Mouse (Mus musculus) heart, adult 2 months (tissue): ENCODE results near the gene Apoe. TPM values are rescaled to one million over a fixed set of nuclear protein-coding genes. Genes with fewer than 3 reads are reported as not detected.

Experiments used
- DNase-seq, 2 experiments: peaks; one replicate each; pipeline ENCODE4 v3.0.0; 2021
- H3K27ac ChIP-seq: fragments of 200-600 bp; 2 replicates; pipeline ENCODE4 v1.8.1; 2022
- H3K27me3 ChIP-seq: fragments of 200-500 bp; 2 replicates; pipeline ENCODE4 v1.6.1; 2012; ENCODE audit warnings: mild to moderate bottlenecking, low read length, inconsistent platforms, mixed read lengths; ENCODE audit not compliant: control insufficient read depth, insufficient read depth
- H3K36me3 ChIP-seq: fragments of 200-500 bp; 2 replicates; pipeline ENCODE4 v1.6.1; 2012; ENCODE audit warnings: low read length, inconsistent platforms; ENCODE audit not compliant: control insufficient read depth, insufficient read depth
- H3K4me1 ChIP-seq: fragments of 200-500 bp; 2 replicates; pipeline ENCODE4 v1.6.1; 2011; ENCODE audit warnings: low read length; ENCODE audit not compliant: control insufficient read depth, insufficient read depth
- H3K4me3 ChIP-seq: fragments of 200-600 bp; 2 replicates; pipeline ENCODE4 v1.8.1; 2022
- H3K79me2 ChIP-seq: fragments of 200-500 bp; replicated peaks from 2 replicates; pipeline ENCODE4 v1.6.1; 2012; ENCODE audit warnings: mild to moderate bottlenecking, inconsistent platforms, low read length, moderate library complexity, mixed read lengths; ENCODE audit not compliant: control insufficient read depth, insufficient read depth
- H3K9ac ChIP-seq: fragments of 200-500 bp; 2 replicates; pipeline ENCODE4 v1.6.1; 2012; ENCODE audit warnings: low read depth, mild to moderate bottlenecking, control low read depth, inconsistent platforms, low read length, mixed read lengths
- CTCF ChIP-seq: fragments of 200-600 bp; IDR thresholded peaks from 2 replicates; pipeline ENCODE4 v1.8.1; 2022; ENCODE audit warnings: antibody characterized with exemption, mild to moderate bottlenecking, moderate library complexity
- EP300 ChIP-seq: fragments of 200-500 bp; IDR thresholded peaks from 2 replicates; pipeline ENCODE4 v1.6.1; 2011; ENCODE audit warnings: low read depth, low read length, control low read depth; ENCODE audit not compliant: insufficient read depth
- POLR2A ChIP-seq: fragments of 200-500 bp; IDR thresholded peaks from 2 replicates; pipeline ENCODE4 v1.6.1; 2011; ENCODE audit warnings: mild to moderate bottlenecking, low read depth, low read length, control low read depth; ENCODE audit not compliant: insufficient read depth
- WGBS: fragments of 180-500 bp; shearing (Covaris S2); methylation state at CpG from one replicate; pipeline ENCODE4 v1.1.7; 2018; 5-methylcytosine and 5-hydroxymethylcytosine counted together
- intact Hi-C: fragments of 180-260 bp; cut with DNase I; formaldehyde crosslinking; loops from one replicate; pipeline ENCODE4 v1.15.1; 2025
- polyA plus RNA-seq: library from polyadenylated mRNA; depleted of rRNA; stranded (reverse); fragments of >200 nt; gene quantifications from 2 replicates; pipeline ENCODE4 v1.2.3, GENCODE M21; 2012
- total RNA-seq, 2 experiments: library from RNA; stranded (reverse); gene quantifications; 2 replicates each; pipeline ENCODE4 v1.2.3; 2021

The Apoe gene
- total and polyA plus RNA-seq, 3 experiments: 278 to 519 (median 293) TPM

DNA sequence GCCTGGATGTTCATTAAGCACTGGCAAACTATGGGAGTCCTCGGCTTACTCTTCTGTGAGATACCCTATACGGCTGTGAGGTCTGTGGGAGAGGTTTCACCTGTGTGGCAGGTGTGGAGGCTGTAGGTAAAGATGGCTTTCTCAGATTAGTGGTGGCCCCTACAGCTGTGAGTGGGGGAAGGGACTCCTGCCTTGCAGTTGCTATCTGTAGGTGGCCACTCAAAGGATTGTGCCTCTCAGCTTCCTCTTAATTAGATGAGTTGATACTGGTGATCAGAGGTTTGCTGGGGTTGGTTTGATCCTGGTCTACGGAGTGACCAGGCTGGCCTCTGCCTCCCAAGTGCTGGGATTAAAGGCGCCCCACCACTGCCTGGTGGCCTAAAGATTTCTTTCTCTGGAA lies 5.5 kb upstream of the Apoe start:
- Histone ChIP-seq H3K9ac (no peak overlapping the region), H3K36me3 (no peaks in the 10 kb centered on the region; the same call in 1 of the 2 replicates), H3K4me3 (no peak overlapping the region), H3K4me1 (peaks cover 13% of the 10 kb centered on the region), H3K27ac (no peak overlapping the region), H3K79me2 (no peaks in the 10 kb centered on the region), H3K27me3 (no peaks in the 10 kb centered on the region)
- DNase-seq: no peak
- intact Hi-C loops: loop anchor here (5.0 to 10.0 kb wide), 2 partner anchors 110 to 302 kb away; partner anchors contain the start of genes Ckm and Klc3
- no peak for TF ChIP-seq CTCF
- no peak for TF ChIP-seq POLR2A
- TF ChIP-seq EP300: no peak
- 91% methylated on average over 4 of the region's 4 CpGs for WGBS

DNA sequence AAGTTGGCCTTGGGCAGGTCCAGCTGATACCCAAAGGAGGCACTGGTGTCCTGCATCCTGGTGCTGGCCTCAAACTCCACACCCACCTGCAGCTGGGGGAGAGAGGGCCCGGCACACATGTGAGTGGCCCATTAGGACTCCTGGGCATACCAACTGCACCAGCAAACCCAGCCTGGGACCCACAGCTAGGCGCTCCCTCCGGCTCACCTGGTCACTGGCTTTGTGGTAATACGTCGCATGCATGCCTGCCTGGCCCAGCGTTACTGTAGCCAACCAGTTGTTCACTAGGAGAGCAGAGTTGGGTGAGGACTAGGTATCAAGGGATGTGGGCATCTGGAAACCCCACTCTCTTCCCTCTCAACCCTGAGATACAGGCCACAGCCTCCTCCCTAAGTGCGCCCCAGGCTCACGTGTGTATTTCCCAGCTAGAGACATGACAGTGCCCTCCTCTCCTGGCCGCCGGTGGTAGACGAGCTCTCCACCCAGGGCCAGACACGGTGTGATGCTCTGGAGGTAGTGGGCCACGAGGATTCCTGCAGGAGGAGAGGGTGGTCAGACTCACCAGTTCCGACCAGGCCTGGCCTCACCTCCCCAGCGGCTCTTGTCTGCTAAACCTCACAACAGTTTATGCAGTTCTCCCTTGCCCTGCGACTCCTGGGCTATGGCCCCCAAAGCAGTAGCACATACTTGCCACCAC lies 4.0 kb upstream of the Apoe start:
- TF ChIP-seq EP300 (no peak), POLR2A (no peak), CTCF (no peak)
- no peak overlapping the region for H3K9ac ChIP-seq
- peaks cover 15% of the 10 kb centered on the region for H3K4me1 ChIP-seq
- H3K36me3 ChIP-seq: no peaks in the 10 kb centered on the region; the same call in 1 of the 2 replicates
- WGBS: 94% methylated on average over 16 of the region's 16 CpGs
- H3K79me2 ChIP-seq: no peaks in the 10 kb centered on the region
- DNase-seq: no peak
- no peak overlapping the region for H3K27ac ChIP-seq
- intact Hi-C loops: loop anchor here (5.0 to 10.0 kb wide), 2 partner anchors 108 to 301 kb away; partner anchors contain the start of genes Ckm and Klc3
- no peaks in the 10 kb centered on the region for H3K27me3 ChIP-seq
- H3K4me3 ChIP-seq: no peak overlapping the region

DNA sequence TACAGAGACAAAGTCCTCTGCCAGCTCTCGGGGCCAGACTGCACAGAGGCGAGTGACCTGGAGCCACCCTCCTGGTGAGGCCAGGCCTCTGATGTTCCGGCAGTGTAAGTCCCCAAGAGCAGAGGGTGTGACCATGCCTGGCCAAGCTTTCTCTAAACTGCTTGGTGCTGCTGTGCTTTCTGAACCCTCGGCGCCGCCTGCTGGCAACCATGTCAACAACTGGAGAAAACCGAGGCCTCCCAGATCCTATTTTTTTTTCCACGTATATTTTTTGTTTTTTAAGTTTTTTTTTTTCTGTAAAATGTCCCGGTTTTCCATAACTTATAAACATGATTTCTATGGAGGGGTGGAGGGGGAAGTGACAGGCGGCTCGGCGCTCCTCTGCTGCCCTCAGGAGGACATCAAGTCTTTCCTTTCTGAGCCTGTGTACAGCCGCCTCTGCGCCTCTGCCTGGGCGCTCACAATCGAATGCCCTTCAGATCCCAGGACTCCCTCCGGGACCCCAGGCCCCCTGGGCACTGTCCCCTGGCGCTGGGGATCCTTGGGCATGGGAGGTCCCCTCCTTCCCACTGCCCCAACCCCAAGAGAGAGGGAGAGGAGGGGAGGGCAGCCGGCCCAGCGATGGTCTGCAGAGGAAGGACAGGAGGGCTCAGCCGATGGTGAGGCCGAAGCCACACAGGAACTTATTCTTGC lies 2.2 kb upstream of the Apoe start:
- Histone ChIP-seq H3K79me2 (no peaks in the 10 kb centered on the region), H3K36me3 (no peaks in the 10 kb centered on the region; the same call in 1 of the 2 replicates), H3K27ac (peak overlapping the region; percentile 84), H3K4me3 (0 out of 2 replicates have a peak overlapping the region, but pooled peaks have one; percentile 1), H3K27me3 (no peaks in the 10 kb centered on the region), H3K9ac (peak overlapping the region; percentile 66), H3K4me1 (peaks cover 15% of the 10 kb centered on the region)
- TF ChIP-seq POLR2A (no peak; the same call in none of the 2 replicates), EP300 (peak; percentile 80), CTCF (peak; percentile 82)
- intact Hi-C loops: loop anchor here (1.0 to 10.0 kb wide), 3 partner anchors 32 to 299 kb away; partner anchors contain the start of genes Ckm and Klc3
- DNase-seq: peak; percentile 84 to 85
- WGBS: 23% methylated on average over 22 of the region's 22 CpGs

DNA sequence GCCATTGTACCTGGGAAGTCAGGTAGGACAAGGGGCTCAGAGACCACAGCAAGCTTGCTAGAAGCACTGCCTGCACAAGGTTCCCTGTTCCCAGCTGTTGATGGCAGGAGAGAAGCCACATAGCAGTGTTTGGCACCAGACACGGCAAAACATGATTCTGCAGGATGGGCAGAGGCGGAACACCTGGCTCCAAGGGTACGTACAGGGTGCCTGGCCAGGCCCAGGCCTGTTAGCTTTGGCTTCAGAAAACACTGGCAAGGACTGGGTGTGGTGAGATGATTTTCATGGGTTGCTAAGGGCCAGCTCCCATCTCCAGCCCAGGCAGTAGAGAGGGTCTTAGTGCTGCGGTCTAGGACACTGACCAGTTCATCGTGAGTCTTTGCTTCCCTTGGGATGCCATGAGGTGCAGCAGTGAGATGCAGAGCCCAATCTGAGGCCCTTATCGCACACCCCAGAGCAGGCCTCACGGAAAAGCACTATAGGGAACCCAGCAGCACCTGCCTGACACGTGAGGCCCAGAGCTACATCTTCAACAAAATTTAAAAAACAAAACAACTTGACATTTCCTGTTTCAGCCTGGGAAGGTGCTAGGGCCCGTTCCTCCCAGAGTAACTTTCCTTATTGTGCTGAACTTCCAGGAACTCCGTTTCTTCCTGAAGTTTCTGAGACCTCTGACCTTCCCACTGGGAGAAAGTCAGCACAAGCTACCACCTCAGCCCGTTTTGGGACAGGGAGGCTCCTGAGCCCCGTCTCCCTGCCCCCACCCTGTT lies 1.5 kb upstream of the Apoe start:
- H3K27ac ChIP-seq: peak overlapping the region; percentile 84
- intact Hi-C loops: loop anchor here (1.0 to 10.0 kb wide), 3 partner anchors 31 to 298 kb away; partner anchors contain the start of genes Ckm and Klc3
- 38% methylated on average over 12 of the region's 12 CpGs for WGBS
- no peak for TF ChIP-seq CTCF
- TF ChIP-seq EP300: no peak; the same call in 1 of the 2 replicates
- peak; percentile 43; the same call in 1 of the 2 replicates for TF ChIP-seq POLR2A
- no peaks in the 10 kb centered on the region for H3K79me2 ChIP-seq
- H3K9ac ChIP-seq: peak overlapping the region; percentile 30
- no peaks in the 10 kb centered on the region; the same call in 1 of the 2 replicates for H3K36me3 ChIP-seq
- H3K4me1 ChIP-seq: peaks cover 15% of the 10 kb centered on the region
- DNase-seq: no peak
- no peaks in the 10 kb centered on the region for H3K27me3 ChIP-seq
- 0 out of 2 replicates have a peak overlapping the region, but pooled peaks have one; percentile 1 for H3K4me3 ChIP-seq

DNA sequence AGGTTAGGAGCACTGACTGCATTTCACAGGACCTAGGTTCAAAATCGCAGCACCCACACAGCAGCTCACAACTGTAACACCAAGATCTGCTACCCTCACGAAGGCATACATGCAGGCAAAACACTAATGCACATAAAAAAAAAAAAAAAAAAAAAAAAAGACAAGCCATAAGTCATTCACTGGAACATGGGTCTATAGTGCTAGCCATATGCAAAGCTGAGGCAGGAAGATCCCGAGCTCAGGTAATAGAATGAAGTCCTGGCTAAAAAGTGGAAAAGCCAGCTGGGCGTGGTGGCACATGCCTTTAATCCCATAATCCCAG lies 800 bp upstream of the Apoe start:
- Histone ChIP-seq H3K36me3 (no peaks in the 10 kb centered on the region; the same call in 1 of the 2 replicates), H3K4me1 (peaks cover 17% of the 10 kb centered on the region), H3K27me3 (no peaks in the 10 kb centered on the region), H3K27ac (peak overlapping the region; percentile 84; the same call in 1 of the 2 replicates), H3K79me2 (no peaks in the 10 kb centered on the region), H3K9ac (no peak overlapping the region), H3K4me3 (no peak overlapping the region)
- no peak for DNase-seq
- no peak for TF ChIP-seq CTCF
- TF ChIP-seq EP300: no peak
- TF ChIP-seq POLR2A: no peak
- intact Hi-C loops: loop anchor here (5.0 to 10.0 kb wide), 2 partner anchors 105 to 297 kb away; partner anchors contain the start of genes Ckm and Klc3
- WGBS: 78% methylated on average over 4 of the region's 4 CpGs
